Comparison of ENCODE assay signal across 11 mouse cellular contexts in the genomic region with DNA sequence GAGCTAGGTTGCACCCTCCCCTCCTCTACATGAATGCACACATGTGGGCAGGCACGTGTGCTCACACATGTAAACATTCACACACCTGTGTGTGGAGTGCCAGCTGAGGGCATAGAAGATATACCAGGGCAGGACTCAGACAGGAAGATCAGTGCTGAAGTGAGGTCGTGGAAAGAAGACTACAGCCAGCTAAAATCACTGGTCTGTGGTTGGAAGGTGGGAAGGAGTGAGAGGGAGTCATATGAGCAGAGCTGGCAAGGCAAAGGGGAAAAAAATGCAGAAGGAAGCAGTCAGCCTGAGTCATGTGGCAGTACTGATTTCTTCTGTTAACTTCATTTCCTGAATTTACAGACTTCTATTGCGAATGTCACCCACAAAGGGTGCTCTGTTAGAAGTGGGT. TPM values are rescaled to one million over a fixed set of nuclear protein-coding genes. Genes with fewer than 3 reads are reported as not detected.
DNase-seq lines count a peak whose midpoint lies in the region; ATAC-seq and TF ChIP-seq lines count a peak whose summit lies in the region.
"Had no signal": no experiment of that assay in that cellular context is flagged by ENCODE, and none has a peak within 500 bp of the region (broad histone marks: within the 10 kb centered on the region; RNA-seq: fewer than 3 reads in every experiment).

No protein-coding gene starts in this region.

- peak; percentile 13 for DNase-seq in limb, embryonic 14.5 days (ENCODE audit: low spot score)
- DNase-seq in limb, embryonic 10.5 days (ENCODE audit: low spot score) = no peak
- peak; percentile 56 for DNase-seq in Muller cell, postnatal 12 days (ENCODE audit: inconsistent ontology term)
- no peak for DNase-seq in urinary bladder, postnatal 14 days (ENCODE audit: low spot score)
- DNase-seq: cerebellum, adult 9-10 months; liver, embryonic 13.5 days; right cerebral cortex, postnatal 25 days had no signal

- no peaks in the 10 kb centered on the region for H3K4me1 ChIP-seq in limb, embryonic 14.5 days (ENCODE audit: control insufficient read depth, insufficient read depth, low read length)
- H3K4me1 ChIP-seq in limb, embryonic 10.5 days = no peaks in the 10 kb centered on the region

- H3K27ac ChIP-seq in limb, embryonic 14.5 days (replicated peaks; ENCODE audit: low read depth, low read length) = no peak overlapping the region
- no peak overlapping the region for H3K27ac ChIP-seq in limb, embryonic 10.5 days
- H3K27ac ChIP-seq: liver, embryonic 13.5 days had no signal

- ATAC-seq in limb, embryonic 14.5 days (ENCODE audit: low FRiP score, low read depth) = no peak
- peak; percentile 91 to 98 for ATAC-seq in hematopoietic stem cell, adult 5-6 weeks (replicated peaks in 1 of 2; ENCODE audit: insufficient read depth in 1 of 2, low FRiP score in 2 of 2, low TSS enrichment in 1 of 2, low read depth in 1 of 2, poor library complexity in 2 of 2, severe bottlenecking in 2 of 2)
- peak; percentile 36; the same call in 1 of the 2 replicates for ATAC-seq in neutrophil, adult 5-6 weeks (ENCODE audit: extremely low read depth, insufficient number of reproducible peaks, low FRiP score, poor library complexity, severe bottlenecking)
- no peak for ATAC-seq in activated CD4-positive, CD25-positive, alpha-beta regulatory T cell, adult 4 months

- H3K9ac ChIP-seq in limb, embryonic 14.5 days (ENCODE audit: low read depth, low read length, severe bottlenecking) = no peak overlapping the region
- H3K9ac ChIP-seq: liver, embryonic 13.5 days had no signal

- H3K4me2 ChIP-seq in limb, embryonic 14.5 days (replicated peaks; ENCODE audit: low read depth, low read length, severe bottlenecking) = no peak overlapping the region
- H3K4me2 ChIP-seq: liver, embryonic 13.5 days had no signal

- H3K4me3 ChIP-seq in limb, embryonic 14.5 days (replicated peaks; ENCODE audit: low read length) = no peak overlapping the region
- no peak overlapping the region for H3K4me3 ChIP-seq in limb, embryonic 10.5 days
- H3K4me3 ChIP-seq: erythroblast, embryonic 14.5 days; liver, embryonic 13.5 days had no signal

- H3K9me3 ChIP-seq in limb, embryonic 14.5 days (ENCODE audit: control insufficient read depth, low read length) = no peaks in the 10 kb centered on the region
- no peaks in the 10 kb centered on the region for H3K9me3 ChIP-seq in limb, embryonic 10.5 days (replicated peaks)
- H3K9me3 ChIP-seq: liver, embryonic 13.5 days had no signal

- TF ChIP-seq POLR2A in limb, embryonic 14.5 days (IDR thresholded peaks at IDR 0.05; ENCODE audit: borderline replicate concordance, extremely low read depth, insufficient read depth, insufficient read length) = no peak

- 49% methylated on average over 3 of the region's 3 CpGs for WGBS in limb, embryonic 14.5 days
- WGBS in limb, embryonic 10.5 days = 72% methylated on average over 3 of the region's 3 CpGs

- H3K27me3 ChIP-seq in limb, embryonic 14.5 days (ENCODE audit: control insufficient read depth, insufficient read depth, low read length) = no peaks in the 10 kb centered on the region
- no peaks in the 10 kb centered on the region for H3K27me3 ChIP-seq in limb, embryonic 10.5 days (ENCODE audit: low read depth, poor library complexity, severe bottlenecking)
- H3K27me3 ChIP-seq: liver, embryonic 13.5 days had no signal

- no peaks in the 10 kb centered on the region for H3K36me3 ChIP-seq in limb, embryonic 14.5 days (ENCODE audit: control insufficient read depth, insufficient read depth, low read length)
- H3K36me3 ChIP-seq in limb, embryonic 10.5 days = no peaks in the 10 kb centered on the region
- H3K36me3 ChIP-seq: liver, embryonic 13.5 days had no signal

RNA-seq across cellular contexts. Expression of gene Akr1a1, which starts 16.7 kb away (rescaled TPM):
- 676 and 711 TPM in 2 replicates for polyA plus RNA-seq in limb, embryonic 14.5 days (2012; rRNA removed)
- 826 and 834 TPM in 2 replicates for polyA plus RNA-seq in limb, embryonic 14.5 days (2014; fragmentation: Nextera tagmentation; extraction: Ambion mirVana)
- polyA plus RNA-seq in limb, embryonic 10.5 days (2016; fragmentation: Nextera tagmentation; extraction: Ambion mirVana) = 694 and 733 TPM in 2 replicates
- total RNA-seq in hematopoietic stem cell, adult 5-6 weeks (2017) = 341 and 616 TPM in 2 replicates
- 175 and 178 TPM in 2 replicates for total RNA-seq in neutrophil, adult 5-6 weeks (2017)
- polyA plus RNA-seq in activated CD4-positive, CD25-positive, alpha-beta regulatory T cell, adult 4 months (2017; shearing (Covaris generic)) = 100 to 1,000 TPM; 314 to 333 TPM

RNA-seq across cellular contexts. Expression of gene Prdx1, which starts 17.2 kb away (rescaled TPM):
- polyA plus RNA-seq in limb, embryonic 14.5 days (2012; rRNA removed) = 336 and 418 TPM in 2 replicates
- 1,041 and 1,088 TPM in 2 replicates for polyA plus RNA-seq in limb, embryonic 14.5 days (2014; fragmentation: Nextera tagmentation; extraction: Ambion mirVana)
- 1,278 and 1,447 TPM in 2 replicates for polyA plus RNA-seq in limb, embryonic 10.5 days (2016; fragmentation: Nextera tagmentation; extraction: Ambion mirVana)
- 221 and 249 TPM in 2 replicates for total RNA-seq in hematopoietic stem cell, adult 5-6 weeks (2017)
- total RNA-seq in neutrophil, adult 5-6 weeks (2017) = 56.9 and 58.1 TPM in 2 replicates
- polyA plus RNA-seq in activated CD4-positive, CD25-positive, alpha-beta regulatory T cell, adult 4 months (2017; shearing (Covaris generic)) = 100 to 1,000 TPM; 840 to 842 TPM

RNA-seq across cellular contexts. Expression of gene Mmachc, which starts 40.1 kb away (rescaled TPM):
- polyA plus RNA-seq in limb, embryonic 14.5 days (2012; rRNA removed) = 18.1 and 18.4 TPM in 2 replicates
- polyA plus RNA-seq in limb, embryonic 14.5 days (2014; fragmentation: Nextera tagmentation; extraction: Ambion mirVana) = 7.6 and 9.0 TPM in 2 replicates
- polyA plus RNA-seq in limb, embryonic 10.5 days (2016; fragmentation: Nextera tagmentation; extraction: Ambion mirVana) = 36.6 and 38.7 TPM in 2 replicates
- total RNA-seq in hematopoietic stem cell, adult 5-6 weeks (2017) = 17.8 and 26.2 TPM in 2 replicates
- 2.6 and 2.8 TPM in 2 replicates for total RNA-seq in neutrophil, adult 5-6 weeks (2017)
- polyA plus RNA-seq in activated CD4-positive, CD25-positive, alpha-beta regulatory T cell, adult 4 months (2017; shearing (Covaris generic)) = 1 to 10 TPM; 3.9 to 4.9 TPM

RNA-seq across cellular contexts. Expression of gene Ccdc163, which starts 40.2 kb away (rescaled TPM):
- polyA plus RNA-seq in limb, embryonic 14.5 days (2012; rRNA removed) = 53.7 and 70.4 TPM in 2 replicates
- 21.2 and 24.3 TPM in 2 replicates for polyA plus RNA-seq in limb, embryonic 14.5 days (2014; fragmentation: Nextera tagmentation; extraction: Ambion mirVana)
- 34.0 and 36.3 TPM in 2 replicates for polyA plus RNA-seq in limb, embryonic 10.5 days (2016; fragmentation: Nextera tagmentation; extraction: Ambion mirVana)
- 19.8 and 27.4 TPM in 2 replicates for total RNA-seq in hematopoietic stem cell, adult 5-6 weeks (2017)
- total RNA-seq in neutrophil, adult 5-6 weeks (2017) = 17.4 and 18.3 TPM in 2 replicates
- 10 to 100 TPM; 33.7 to 39.5 TPM for polyA plus RNA-seq in activated CD4-positive, CD25-positive, alpha-beta regulatory T cell, adult 4 months (2017; shearing (Covaris generic))

RNA-seq across cellular contexts. Expression of gene Nasp, which starts 40.4 kb away (rescaled TPM):
- 95.9 and 153 TPM in 2 replicates for polyA plus RNA-seq in limb, embryonic 14.5 days (2012; rRNA removed)
- polyA plus RNA-seq in limb, embryonic 14.5 days (2014; fragmentation: Nextera tagmentation; extraction: Ambion mirVana) = 132 and 140 TPM in 2 replicates
- 334 and 364 TPM in 2 replicates for polyA plus RNA-seq in limb, embryonic 10.5 days (2016; fragmentation: Nextera tagmentation; extraction: Ambion mirVana)
- total RNA-seq in hematopoietic stem cell, adult 5-6 weeks (2017) = 291 and 379 TPM in 2 replicates
- 88.5 and 105 TPM in 2 replicates for total RNA-seq in neutrophil, adult 5-6 weeks (2017)
- polyA plus RNA-seq in activated CD4-positive, CD25-positive, alpha-beta regulatory T cell, adult 4 months (2017; shearing (Covaris generic)) = 10 to 100 TPM; 62.2 to 66.1 TPM

Comparison
In these comparisons a context has a peak if more than half of its experiments do, and no peak if none do; other contexts are left out.
1. DNase-seq: peak in limb, embryonic 14.5 days (single experiment) and Muller cell, postnatal 12 days (single experiment); none in limb, embryonic 10.5 days (single experiment) and urinary bladder, postnatal 14 days (single experiment).
2. ATAC-seq: peak in hematopoietic stem cell, adult 5-6 weeks (2 of 2) and neutrophil, adult 5-6 weeks (single experiment); none in limb, embryonic 14.5 days (single experiment) and activated CD4-positive, CD25-positive, alpha-beta regulatory T cell, adult 4 months (single experiment).